Mouse (Mus musculus): Measurements from ENCODE around the gene Itga9.

GRCm38 (mm10) chr9:118737601-118738137 lies 131.2 kb downstream of the Itga9 start:
- TF ChIP-seq CTCF (conservative IDR thresholded peaks at IDR 0.05; ENCODE audit: insufficient read depth, insufficient read length, low read depth, low read length), result no peak
- no peak for TF ChIP-seq POLR2A (IDR thresholded peaks at IDR 0.05; ENCODE audit: low read depth, low read length)
